Mouse (Mus musculus) forebrain, postnatal 0 days (tissue): Measurements from ENCODE around the gene Gm47996. TPM values are rescaled to one million over a fixed set of nuclear protein-coding genes. Genes with fewer than 3 reads are reported as not detected.
A peak's percentile ranks its signal among the peaks of the same experiment; 100 is the strongest.

Source experiments
- ATAC-seq: fragments of 200-750 bp; cut with Nextera tagmentation; 2 replicates; pipeline ENCODE4 v1.8.0; 2017; ENCODE audit warnings: mild to moderate bottlenecking, moderate library complexity
- DNase-seq: peaks from one replicate; pipeline ENCODE4 v3.0.0-alpha.2; 2015
- H3K27ac ChIP-seq: fragments of 300-500 bp; sonication (generic); 2 replicates; pipeline ENCODE4 v1.5.1; 2014; ENCODE audit warnings: low read depth, mild to moderate bottlenecking, antibody characterized with exemption, low read length, moderate library complexity, mixed read lengths
- H3K27me3 ChIP-seq: fragments of 300-500 bp; sonication (generic); 2 replicates; pipeline ENCODE4 v1.6.1; 2014; ENCODE audit warnings: mild to moderate bottlenecking, low read length, mixed read lengths; ENCODE audit not compliant: insufficient read depth
- H3K36me3 ChIP-seq: fragments of 300-500 bp; sonication (generic); 2 replicates; pipeline ENCODE4 v1.6.1; 2014; ENCODE audit warnings: mild to moderate bottlenecking, moderate library complexity; ENCODE audit not compliant: insufficient read depth
- H3K4me1 ChIP-seq: fragments of 300-500 bp; sonication (generic); 2 replicates; pipeline ENCODE4 v1.6.1; 2014; ENCODE audit warnings: antibody characterized with exemption; ENCODE audit not compliant: insufficient read depth
- H3K4me2 ChIP-seq: fragments of 300-500 bp; sonication (generic); 2 replicates; pipeline ENCODE4 v1.6.1; 2014; ENCODE audit warnings: low read depth, mild to moderate bottlenecking, moderate library complexity
- H3K4me3 ChIP-seq: fragments of 300-500 bp; sonication (generic); 2 replicates; pipeline ENCODE4 v1.5.1; 2014; ENCODE audit warnings: low read depth, low read length, mixed read lengths
- H3K9ac ChIP-seq: fragments of 300-500 bp; sonication (generic); 2 replicates; pipeline ENCODE4 v1.6.1; 2014; ENCODE audit warnings: mild to moderate bottlenecking
- H3K9me3 ChIP-seq: fragments of 300-500 bp; sonication (generic); 2 replicates; pipeline ENCODE4 v1.6.1; 2016; ENCODE audit warnings: low read length
- CTCF ChIP-seq: sonication (generic); IDR thresholded peaks from 2 replicates; pipeline ENCODE4 v1.5.1; 2016; ENCODE audit warnings: antibody characterized with exemption, control low read depth, low read depth
- WGBS: fragments of 180-500 bp; shearing (Covaris S2); extraction: QIAGEN DNeasy Blood & Tissue Kit; methylation state at CpG from one replicate; pipeline ENCODE4 v1.1.7; 2014; 5-methylcytosine and 5-hydroxymethylcytosine counted together
- polyA plus RNA-seq: library from polyadenylated mRNA; unstranded; fragments of >200 nt; fragmentation: Nextera tagmentation; extraction: Ambion mirVana; gene quantifications from 2 replicates; pipeline ENCODE4 v1.2.1, GENCODE M21; 2015
- total RNA-seq: library from RNA; depleted of rRNA; stranded (reverse); fragments of >200 nt; gene quantifications from 2 replicates; pipeline ENCODE4 v1.2.3, GENCODE M21; 2014; rRNA removed

The Gm47996 gene
- total and polyA plus RNA-seq, 2 experiments from 2014 or later, result not detected

- DNase-seq (peak; percentile 11), ATAC-seq (peak; percentile 75)
- Histone ChIP-seq H3K4me1 (no peaks in the 10 kb centered on the region), H3K9me3 (no peaks in the 10 kb centered on the region), H3K4me3 (no peak overlapping the region), H3K27me3 (no peaks in the 10 kb centered on the region), H3K9ac (no peak overlapping the region), H3K36me3 (no peaks in the 10 kb centered on the region), H3K4me2 (no peak overlapping the region), H3K27ac (no peak overlapping the region)
- WGBS, result 63% methylated on average over 18 of the region's 18 CpGs
- TF ChIP-seq CTCF, result no peak
Measured at GRCm38 (mm10) chr1:151250529-151251193, 40.7 kb downstream of the Gm47996 start.

DNA sequence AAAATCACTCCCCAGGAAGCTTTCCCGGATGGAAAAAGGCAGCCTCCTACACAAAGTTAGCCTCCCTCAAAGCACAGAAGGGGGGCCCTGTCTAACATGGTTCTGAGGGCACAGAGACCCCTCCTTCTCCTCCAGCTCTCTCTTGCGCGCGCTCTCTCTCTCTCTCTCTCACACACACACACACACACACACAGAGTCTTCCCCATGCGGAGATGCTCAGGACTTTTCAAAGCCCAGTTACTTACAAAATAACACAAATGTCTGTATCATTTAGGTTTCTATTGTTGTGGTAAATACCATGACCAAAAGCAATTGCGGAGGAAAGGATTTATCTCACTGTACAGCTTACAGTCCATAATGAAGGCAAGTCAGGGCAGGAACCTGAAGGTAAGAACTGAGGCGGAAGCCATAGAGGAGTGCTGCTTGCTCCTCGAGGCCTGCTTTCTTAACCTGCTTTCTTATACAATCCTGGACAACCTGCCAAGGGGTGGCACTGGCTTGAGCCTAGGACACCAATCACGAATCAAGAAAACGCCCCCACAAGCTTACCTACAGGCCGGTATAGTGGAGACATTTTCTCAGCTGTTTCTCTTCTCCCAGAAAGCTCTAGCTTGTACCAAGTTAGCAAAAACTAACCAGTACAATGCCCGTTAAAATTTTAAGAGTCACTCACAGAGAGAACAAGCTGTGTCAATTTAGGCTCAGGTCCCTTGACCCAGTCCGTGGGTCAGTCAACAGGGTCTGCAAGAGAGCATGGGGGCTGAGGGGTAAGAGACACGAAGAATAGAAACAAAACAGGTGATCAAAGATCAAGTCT is 41.5 kb downstream of the Gm47996 start:
- DNase-seq, result peak; percentile 4
- no peaks in the 10 kb centered on the region for H3K36me3 ChIP-seq
- WGBS, result 83% methylated on average over 14 of the region's 14 CpGs

GRCm38 (mm10) chr1:151255422-151255821 is 45.5 kb downstream of the Gm47996 start:
- Histone ChIP-seq H3K27ac (no peak overlapping the region), H3K36me3 (no peaks in the 10 kb centered on the region), H3K4me3 (no peak overlapping the region), H3K4me1 (no peaks in the 10 kb centered on the region), H3K4me2 (no peak overlapping the region), H3K27me3 (no peaks in the 10 kb centered on the region), H3K9ac (no peak overlapping the region), H3K9me3 (no peaks in the 10 kb centered on the region)
- WGBS, result 87% methylated on average over 5 of the region's 5 CpGs
- ATAC-seq, result no peak
- no peak for TF ChIP-seq CTCF
- DNase-seq, result no peak

More for the DNA sequence above, 41.5 kb downstream of the Gm47996 start:
- ATAC-seq, result peak; percentile 42; the same call in 1 of the 2 replicates
- no peak overlapping the region for H3K9ac ChIP-seq
- H3K4me3 ChIP-seq, result no peak overlapping the region
- no peak overlapping the region for H3K4me2 ChIP-seq
- H3K27me3 ChIP-seq, result no peaks in the 10 kb centered on the region
- no peak for TF ChIP-seq CTCF
- H3K9me3 ChIP-seq, result no peaks in the 10 kb centered on the region
- no peaks in the 10 kb centered on the region for H3K4me1 ChIP-seq
- no peak overlapping the region for H3K27ac ChIP-seq

GRCm38 (mm10) chr1:151258090-151258954 is 48.4 kb downstream of the Gm47996 start:
- Histone ChIP-seq H3K36me3 (no peaks in the 10 kb centered on the region), H3K4me1 (no peaks in the 10 kb centered on the region), H3K4me2 (no peak overlapping the region), H3K27ac (no peak overlapping the region), H3K27me3 (no peaks in the 10 kb centered on the region), H3K4me3 (no peak overlapping the region), H3K9ac (no peak overlapping the region; the same call in 1 of the 2 replicates), H3K9me3 (no peaks in the 10 kb centered on the region)
- WGBS, result 64% methylated on average over 14 of the region's 14 CpGs
- ATAC-seq (no peak), DNase-seq (peak; percentile 5)
- TF ChIP-seq CTCF, result no peak

DNA sequence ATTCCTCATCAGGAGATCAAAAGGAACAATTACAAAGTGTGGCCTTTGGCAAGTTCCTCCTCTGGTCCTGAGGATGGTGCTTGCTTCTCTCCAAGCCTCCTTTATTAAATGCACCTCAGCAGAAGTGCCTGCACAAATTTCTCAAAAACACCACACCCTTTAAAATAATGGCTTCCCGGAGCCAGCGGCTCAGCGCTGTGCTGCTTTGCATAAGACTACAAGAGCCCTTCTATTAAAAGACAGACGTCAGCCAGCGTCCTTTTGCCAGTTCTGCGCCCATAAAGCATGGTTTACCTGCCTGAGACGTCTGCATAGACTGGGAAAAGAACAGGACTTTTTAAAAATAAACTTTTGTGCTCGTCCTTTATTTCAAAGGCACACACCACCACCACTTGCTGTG is 49.1 kb downstream of the Gm47996 start:
- ATAC-seq (no peak), DNase-seq (no peak)
- H3K4me3 ChIP-seq, result no peak overlapping the region
- TF ChIP-seq CTCF, result no peak
- H3K36me3 ChIP-seq, result no peaks in the 10 kb centered on the region
- no peaks in the 10 kb centered on the region for H3K27me3 ChIP-seq
- no peak overlapping the region for H3K9ac ChIP-seq
- no peaks in the 10 kb centered on the region for H3K4me1 ChIP-seq
- 14% methylated on average over 8 of the region's 8 CpGs for WGBS
- no peak overlapping the region for H3K27ac ChIP-seq
- H3K4me2 ChIP-seq, result no peak overlapping the region
- H3K9me3 ChIP-seq, result no peaks in the 10 kb centered on the region

Other genes starting within 250 kb of the Gm47996 start
- 4.1 and 4.5 TPM in 2 replicates for gene Hmcn1, start 216.7 kb upstream of the Gm47996 start, total RNA-seq
- gene Hmcn1, start 216.7 kb upstream of the Gm47996 start, polyA plus RNA-seq, result 0.80 and 1.2 TPM in 2 replicates
- gene Gm47985, start 27.6 kb upstream of the Gm47996 start, total RNA-seq, result not detected in 2 replicates
- gene Gm47985, start 27.6 kb upstream of the Gm47996 start, polyA plus RNA-seq, result not detected in 2 replicates
- gene Gm8947, start 17.8 kb upstream of the Gm47996 start, total RNA-seq, result not detected in 2 replicates
- gene Gm8947, start 17.8 kb upstream of the Gm47996 start, polyA plus RNA-seq, result not detected in 2 replicates
- not detected in 2 replicates for gene Gm47995, start 11.7 kb upstream of the Gm47996 start, total RNA-seq
- gene Gm47995, start 11.7 kb upstream of the Gm47996 start, polyA plus RNA-seq, result not detected in 2 replicates
- gene 3110040M04Rik, start 6.0 kb upstream of the Gm47996 start, total RNA-seq, result not detected in 2 replicates
- gene 3110040M04Rik, start 6.0 kb upstream of the Gm47996 start, polyA plus RNA-seq, result not detected in 2 replicates
- 246 and 251 TPM in 2 replicates for gene Ivns1abp, start 134.3 kb downstream of the Gm47996 start, total RNA-seq
- gene Ivns1abp, start 134.3 kb downstream of the Gm47996 start, polyA plus RNA-seq, result 217 and 240 TPM in 2 replicates
- 14.4 and 22.2 TPM in 2 replicates for gene Swt1, start 218.3 kb downstream of the Gm47996 start, total RNA-seq
- 12.6 and 12.9 TPM in 2 replicates for gene Swt1, start 218.3 kb downstream of the Gm47996 start, polyA plus RNA-seq
- gene Trmt1l, start 218.4 kb downstream of the Gm47996 start, total RNA-seq, result 21.3 and 23.2 TPM in 2 replicates
- gene Trmt1l, start 218.4 kb downstream of the Gm47996 start, polyA plus RNA-seq, result 11.7 and 16.4 TPM in 2 replicates